Mouse (Mus musculus) forebrain, postnatal 0 days (tissue): ENCODE results near the gene Bola2. TPM values are rescaled to one million over a fixed set of nuclear protein-coding genes. Genes with fewer than 3 reads are reported as not detected.
"Not testable (repeated sequence)": the region's sequence is repeated elsewhere in the genome, so short reads cannot be mapped to it uniquely, and the experiment has no call there.

Experiments
- ATAC-seq: fragments of 200-750 bp; cut with Nextera tagmentation; 2 replicates; pipeline ENCODE4 v1.8.0; 2017; ENCODE audit warnings: mild to moderate bottlenecking, moderate library complexity
- DNase-seq: peaks from one replicate; pipeline ENCODE4 v3.0.0-alpha.2; 2015
- H3K27ac ChIP-seq: fragments of 300-500 bp; sonication (generic); 2 replicates; pipeline ENCODE4 v1.5.1; 2014; ENCODE audit warnings: low read depth, mild to moderate bottlenecking, antibody characterized with exemption, low read length, moderate library complexity, mixed read lengths
- H3K27me3 ChIP-seq: fragments of 300-500 bp; sonication (generic); 2 replicates; pipeline ENCODE4 v1.6.1; 2014; ENCODE audit warnings: mild to moderate bottlenecking, low read length, mixed read lengths; ENCODE audit not compliant: insufficient read depth
- H3K36me3 ChIP-seq: fragments of 300-500 bp; sonication (generic); 2 replicates; pipeline ENCODE4 v1.6.1; 2014; ENCODE audit warnings: mild to moderate bottlenecking, moderate library complexity; ENCODE audit not compliant: insufficient read depth
- H3K4me1 ChIP-seq: fragments of 300-500 bp; sonication (generic); 2 replicates; pipeline ENCODE4 v1.6.1; 2014; ENCODE audit warnings: antibody characterized with exemption; ENCODE audit not compliant: insufficient read depth
- H3K4me2 ChIP-seq: fragments of 300-500 bp; sonication (generic); 2 replicates; pipeline ENCODE4 v1.6.1; 2014; ENCODE audit warnings: low read depth, mild to moderate bottlenecking, moderate library complexity
- H3K4me3 ChIP-seq: fragments of 300-500 bp; sonication (generic); 2 replicates; pipeline ENCODE4 v1.5.1; 2014; ENCODE audit warnings: low read depth, low read length, mixed read lengths
- H3K9ac ChIP-seq: fragments of 300-500 bp; sonication (generic); 2 replicates; pipeline ENCODE4 v1.6.1; 2014; ENCODE audit warnings: mild to moderate bottlenecking
- H3K9me3 ChIP-seq: fragments of 300-500 bp; sonication (generic); 2 replicates; pipeline ENCODE4 v1.6.1; 2016; ENCODE audit warnings: low read length
- CTCF ChIP-seq: sonication (generic); IDR thresholded peaks from 2 replicates; pipeline ENCODE4 v1.5.1; 2016; ENCODE audit warnings: antibody characterized with exemption, control low read depth, low read depth
- WGBS: fragments of 180-500 bp; shearing (Covaris S2); extraction: QIAGEN DNeasy Blood & Tissue Kit; methylation state at CpG from one replicate; pipeline ENCODE4 v1.1.7; 2014; 5-methylcytosine and 5-hydroxymethylcytosine counted together
- polyA plus RNA-seq: library from polyadenylated mRNA; unstranded; fragments of >200 nt; fragmentation: Nextera tagmentation; extraction: Ambion mirVana; gene quantifications from 2 replicates; pipeline ENCODE4 v1.2.1, GENCODE M21; 2015
- total RNA-seq: library from RNA; depleted of rRNA; stranded (reverse); fragments of >200 nt; gene quantifications from 2 replicates; pipeline ENCODE4 v1.2.3, GENCODE M21; 2014

Gene Bola2
- total and polyA plus RNA-seq, 2 experiments from 2014 or later: 115 to 139 TPM

- ATAC-seq (no peak), DNase-seq (no peak)
- Histone ChIP-seq H3K4me1 (no peaks in the 10 kb centered on the region), H3K27ac (no peak overlapping the region), H3K9ac (no peak overlapping the region), H3K27me3 (no peaks in the 10 kb centered on the region), H3K36me3 (no peaks in the 10 kb centered on the region), H3K4me2 (no peak overlapping the region), H3K9me3 (no peaks in the 10 kb centered on the region), H3K4me3 (no peak overlapping the region)
- 93% methylated on average over 13 of the region's 13 CpGs for WGBS
- no peak for TF ChIP-seq CTCF
Observed at GRCm38 (mm10) chr7:126721635-126722034, 26.4 kb downstream of the Bola2 start.

GRCm38 (mm10) chr7:126725077-126725476, 29.9 kb downstream of the Bola2 start:
- ATAC-seq (no peak), DNase-seq (no peak)
- 85% methylated on average over 3 of the region's 3 CpGs for WGBS
- H3K27me3 ChIP-seq: no peaks in the 10 kb centered on the region
- H3K4me1 ChIP-seq: no peaks in the 10 kb centered on the region
- no peak overlapping the region for H3K27ac ChIP-seq
- H3K4me3 ChIP-seq: no peak overlapping the region
- no peaks in the 10 kb centered on the region for H3K36me3 ChIP-seq
- H3K4me2 ChIP-seq: no peak overlapping the region
- no peak for TF ChIP-seq CTCF
- no peak overlapping the region for H3K9ac ChIP-seq
- no peaks in the 10 kb centered on the region for H3K9me3 ChIP-seq

- 84% methylated on average over 5 of the region's 5 CpGs for WGBS
- DNase-seq (no peak), ATAC-seq (no peak)
- no peak overlapping the region for H3K4me3 ChIP-seq
- no peaks in the 10 kb centered on the region for H3K9me3 ChIP-seq
- H3K27me3 ChIP-seq: no peaks in the 10 kb centered on the region
- H3K27ac ChIP-seq: no peak overlapping the region
- no peak overlapping the region for H3K9ac ChIP-seq
- no peaks in the 10 kb centered on the region for H3K36me3 ChIP-seq
- no peak for TF ChIP-seq CTCF
- H3K4me1 ChIP-seq: no peaks in the 10 kb centered on the region
- H3K4me2 ChIP-seq: no peak overlapping the region
Observed at GRCm38 (mm10) chr7:126725667-126726066, 30.5 kb downstream of the Bola2 start.

GRCm38 (mm10) chr7:126730256-126730789, 35.1 kb downstream of the Bola2 start:
- not testable (repeated sequence) for H3K4me2 ChIP-seq, H3K36me3 ChIP-seq, ATAC-seq, H3K9ac ChIP-seq, H3K4me3 ChIP-seq, H3K4me1 ChIP-seq, H3K9me3 ChIP-seq, H3K27ac ChIP-seq, DNase-seq, H3K27me3 ChIP-seq
- WGBS: 90% methylated on average over 4 of the region's 4 CpGs

- H3K4me1 ChIP-seq: no peaks in the 10 kb centered on the region
- TF ChIP-seq CTCF: no peak
- 85% methylated on average over 8 of the region's 8 CpGs for WGBS
Observed at GRCm38 (mm10) chr7:126736122-126736521, 40.9 kb downstream of the Bola2 start.

GRCm38 (mm10) chr7:126739551-126739950, 44.4 kb downstream of the Bola2 start:
- no peak overlapping the region for H3K4me3 ChIP-seq
- no peak overlapping the region for H3K27ac ChIP-seq
- 83% methylated on average over 17 of the region's 17 CpGs for WGBS
- H3K9me3 ChIP-seq: no peaks in the 10 kb centered on the region
- no peak for TF ChIP-seq CTCF
- no peaks in the 10 kb centered on the region for H3K4me1 ChIP-seq
- no peaks in the 10 kb centered on the region for H3K27me3 ChIP-seq
- H3K4me2 ChIP-seq: no peak overlapping the region
- no peak overlapping the region for H3K9ac ChIP-seq
- no peak for ATAC-seq
- DNase-seq: no peak
- no peaks in the 10 kb centered on the region for H3K36me3 ChIP-seq

More at GRCm38 (mm10) chr7:126736122-126736521, 40.9 kb downstream of the Bola2 start:
- H3K27ac ChIP-seq: no peak overlapping the region
- no peak for ATAC-seq
- no peaks in the 10 kb centered on the region for H3K9me3 ChIP-seq
- no peaks in the 10 kb centered on the region for H3K36me3 ChIP-seq
- no peaks in the 10 kb centered on the region for H3K27me3 ChIP-seq
- no peak overlapping the region for H3K9ac ChIP-seq
- H3K4me2 ChIP-seq: no peak overlapping the region
- H3K4me3 ChIP-seq: no peak overlapping the region
- no peak for DNase-seq

GRCm38 (mm10) chr7:126740132-126740735, 45.0 kb downstream of the Bola2 start:
- H3K9me3 ChIP-seq: no peaks in the 10 kb centered on the region
- H3K4me3 ChIP-seq: no peak overlapping the region
- H3K27ac ChIP-seq: no peak overlapping the region
- no peak overlapping the region for H3K9ac ChIP-seq
- 74% methylated on average over 13 of the region's 13 CpGs for WGBS
- TF ChIP-seq CTCF: no peak
- H3K27me3 ChIP-seq: no peaks in the 10 kb centered on the region
- H3K36me3 ChIP-seq: no peaks in the 10 kb centered on the region
- H3K4me2 ChIP-seq: no peak overlapping the region
- no peak for DNase-seq
- H3K4me1 ChIP-seq: no peaks in the 10 kb centered on the region
- ATAC-seq: no peak
